Mouse (Mus musculus): ENCODE measurements around the gene Axin2.

Axin2 gene

GRCm38 (mm10) chr11:108965740-108966139 is 45.6 kb downstream of the Axin2 start:
- DNase-seq (ENCODE audit: low read depth in 1 of 2, low spot score in 2 of 2): no peak

GRCm38 (mm10) chr11:108973459-108973858 is 53.3 kb downstream of the Axin2 start:
- no peak for DNase-seq (ENCODE audit: low read depth in 1 of 2, low spot score in 2 of 2)

GRCm38 (mm10) chr11:108973866-108974265 is 53.7 kb downstream of the Axin2 start:
- no peak for DNase-seq (ENCODE audit: low read depth in 1 of 2, low spot score in 2 of 2)

- no peak for DNase-seq (ENCODE audit: low read depth in 1 of 2, low spot score in 2 of 2)
These were observed 55.4 kb downstream of the Axin2 start for GRCm38 (mm10) chr11:108975583-108975982.

- DNase-seq (ENCODE audit: low read depth in 1 of 2, low spot score in 2 of 2): no peak
These were observed 60.4 kb downstream of the Axin2 start for GRCm38 (mm10) chr11:108980530-108980929.

- no peak for DNase-seq (ENCODE audit: low read depth in 1 of 2, low spot score in 2 of 2)
These were observed 60.9 kb downstream of the Axin2 start for GRCm38 (mm10) chr11:108981012-108981411.

- no peak for DNase-seq (ENCODE audit: low read depth in 1 of 2, low spot score in 2 of 2)
These were observed 63.4 kb downstream of the Axin2 start for GRCm38 (mm10) chr11:108983409-108984064.

- DNase-seq (ENCODE audit: low read depth in 1 of 2, low spot score in 2 of 2): no peak
These were observed 64.7 kb downstream of the Axin2 start for GRCm38 (mm10) chr11:108984711-108985419.

- no peak for DNase-seq (ENCODE audit: low read depth in 1 of 2, low spot score in 2 of 2)
These were observed 65.7 kb downstream of the Axin2 start for GRCm38 (mm10) chr11:108985836-108986235.

GRCm38 (mm10) chr11:108987226-108987625 is 67.1 kb downstream of the Axin2 start:
- no peak for DNase-seq (ENCODE audit: low read depth in 1 of 2, low spot score in 2 of 2)

- DNase-seq (ENCODE audit: low read depth in 1 of 2, low spot score in 2 of 2): no peak
These were observed 67.6 kb downstream of the Axin2 start for GRCm38 (mm10) chr11:108987705-108988104.

GRCm38 (mm10) chr11:108988258-108988657 is 68.1 kb downstream of the Axin2 start:
- DNase-seq (ENCODE audit: low read depth in 1 of 2, low spot score in 2 of 2): no peak

- no peak for DNase-seq (ENCODE audit: low read depth in 1 of 2, low spot score in 2 of 2)
These were observed 69.8 kb downstream of the Axin2 start for GRCm38 (mm10) chr11:108989940-108990339.

- no peak for DNase-seq (ENCODE audit: low read depth in 1 of 2, low spot score in 2 of 2)
These were observed 73.3 kb downstream of the Axin2 start for GRCm38 (mm10) chr11:108993414-108993813.

GRCm38 (mm10) chr11:108995196-108995989 is 75.2 kb downstream of the Axin2 start:
- no peak for DNase-seq (ENCODE audit: low read depth in 1 of 2, low spot score in 2 of 2)

GRCm38 (mm10) chr11:108995990-108996533 is 75.9 kb downstream of the Axin2 start:
- DNase-seq (ENCODE audit: low read depth in 1 of 2, low spot score in 2 of 2): no peak

GRCm38 (mm10) chr11:108997816-108998215 is 77.7 kb downstream of the Axin2 start:
- DNase-seq (ENCODE audit: low read depth in 1 of 2, low spot score in 2 of 2): no peak
